26 mouse cellular contexts compared by ENCODE assay signal in genomic region chr7:115903368-115903767, GRCm38 (mm10).
DNase-seq lines count a peak whose midpoint lies in the region; ATAC-seq and TF ChIP-seq lines count a peak whose summit lies in the region.
"Had no signal": no experiment of that assay in that cellular context is flagged by ENCODE, and none has a peak within 500 bp of the region (broad histone marks: within the 10 kb centered on the region; RNA-seq: fewer than 3 reads in every experiment).

No protein-coding gene starts in this region.

- H3K9me3 ChIP-seq in hindbrain, embryonic 10.5 days: no peaks in the 10 kb centered on the region
- no peaks in the 10 kb centered on the region for H3K9me3 ChIP-seq in hindbrain, postnatal 0 days (ENCODE audit: low read length)
- H3K9me3 ChIP-seq in neural tube, embryonic 15.5 days (replicated peaks): no peaks in the 10 kb centered on the region
- no peaks in the 10 kb centered on the region for H3K9me3 ChIP-seq in embryonic facial prominence, embryonic 11.5 days (replicated peaks; ENCODE audit: control insufficient read depth, low read length)
- no peaks in the 10 kb centered on the region for H3K9me3 ChIP-seq in kidney, embryonic 14.5 days (ENCODE audit: control insufficient read depth, low read length)
- H3K9me3 ChIP-seq: intestine, embryonic 15.5 days; kidney, embryonic 15.5 days; megakaryocyte, embryonic 14.5 days; stomach, embryonic 15.5 days had no signal

- no peak for TF ChIP-seq CTCF in hindbrain, postnatal 0 days (IDR thresholded peaks at IDR 0.05; ENCODE audit: low read depth)

- no peak overlapping the region for H3K4me3 ChIP-seq in hindbrain, embryonic 10.5 days
- no peak overlapping the region for H3K4me3 ChIP-seq in hindbrain, postnatal 0 days (ENCODE audit: low read length)
- no peak overlapping the region for H3K4me3 ChIP-seq in neural tube, embryonic 15.5 days (replicated peaks)
- H3K4me3 ChIP-seq in embryonic facial prominence, embryonic 11.5 days (ENCODE audit: low read depth, low read length): no peak overlapping the region
- H3K4me3 ChIP-seq in kidney, embryonic 14.5 days (ENCODE audit: low read length): no peak overlapping the region
- H3K4me3 ChIP-seq: intestine, embryonic 15.5 days; kidney, embryonic 15.5 days; left cerebral cortex, adult 2 months; megakaryocyte, embryonic 14.5 days; stomach, embryonic 15.5 days had no signal

- H3K4me1 ChIP-seq in hindbrain, embryonic 10.5 days (replicated peaks): peaks cover 25% of the 10 kb centered on the region
- H3K4me1 ChIP-seq in hindbrain, postnatal 0 days (ENCODE audit: insufficient read depth, low read length): peaks cover 6% of the 10 kb centered on the region; the same call in 1 of the 2 replicates
- peaks cover 24% of the 10 kb centered on the region for H3K4me1 ChIP-seq in neural tube, embryonic 15.5 days
- no peaks in the 10 kb centered on the region for H3K4me1 ChIP-seq in embryonic facial prominence, embryonic 11.5 days (ENCODE audit: control insufficient read depth, insufficient read depth, low read length)
- no peaks in the 10 kb centered on the region for H3K4me1 ChIP-seq in kidney, embryonic 14.5 days (ENCODE audit: control insufficient read depth, insufficient read depth, low read length)
- H3K4me1 ChIP-seq: intestine, embryonic 15.5 days; kidney, embryonic 15.5 days; stomach, embryonic 15.5 days had no signal

- H3K36me3 ChIP-seq in hindbrain, embryonic 10.5 days: no peaks in the 10 kb centered on the region
- H3K36me3 ChIP-seq in hindbrain, postnatal 0 days (ENCODE audit: insufficient read depth, low read length): no peaks in the 10 kb centered on the region
- H3K36me3 ChIP-seq in neural tube, embryonic 15.5 days: no peaks in the 10 kb centered on the region
- no peaks in the 10 kb centered on the region for H3K36me3 ChIP-seq in embryonic facial prominence, embryonic 11.5 days (replicated peaks; ENCODE audit: control insufficient read depth, insufficient read depth, low read depth, low read length)
- no peaks in the 10 kb centered on the region for H3K36me3 ChIP-seq in kidney, embryonic 14.5 days (ENCODE audit: control insufficient read depth, insufficient read depth, low read length)
- H3K36me3 ChIP-seq: intestine, embryonic 15.5 days; kidney, embryonic 15.5 days; stomach, embryonic 15.5 days had no signal

- 15% methylated on average over 1 of the region's 1 CpGs for WGBS in hindbrain, embryonic 10.5 days
- WGBS in hindbrain, postnatal 0 days: 43% methylated on average over 1 of the region's 1 CpGs
- WGBS in neural tube, embryonic 15.5 days: 22% methylated on average over 1 of the region's 1 CpGs
- WGBS in embryonic facial prominence, embryonic 11.5 days: 56% methylated on average over 1 of the region's 1 CpGs
- WGBS in kidney, embryonic 14.5 days: 76% methylated on average over 1 of the region's 1 CpGs

- no peak overlapping the region for H3K4me2 ChIP-seq in hindbrain, postnatal 0 days (ENCODE audit: low read depth, low read length)
- no peak overlapping the region for H3K4me2 ChIP-seq in neural tube, embryonic 15.5 days
- no peak overlapping the region for H3K4me2 ChIP-seq in embryonic facial prominence, embryonic 11.5 days (ENCODE audit: low read depth, low read length)
- no peak overlapping the region for H3K4me2 ChIP-seq in kidney, embryonic 14.5 days (replicated peaks; ENCODE audit: low read depth, low read length)
- H3K4me2 ChIP-seq: hindbrain, embryonic 14.5 days; intestine, embryonic 15.5 days; kidney, embryonic 15.5 days; stomach, embryonic 15.5 days had no signal

- H3K9ac ChIP-seq in hindbrain, postnatal 0 days (replicated peaks; ENCODE audit: low read length): no peak overlapping the region
- no peak overlapping the region for H3K9ac ChIP-seq in neural tube, embryonic 15.5 days (replicated peaks)
- H3K9ac ChIP-seq in embryonic facial prominence, embryonic 11.5 days (replicated peaks; ENCODE audit: low read length): no peak overlapping the region
- H3K9ac ChIP-seq in kidney, embryonic 14.5 days (ENCODE audit: low read depth, low read length): no peak overlapping the region
- H3K9ac ChIP-seq: hindbrain, embryonic 14.5 days; intestine, embryonic 15.5 days; kidney, embryonic 15.5 days; stomach, embryonic 15.5 days had no signal

- DNase-seq in hindbrain, embryonic 10.5 days (ENCODE audit: low spot score): peak; percentile 29
- DNase-seq in hindbrain, postnatal 0 days (ENCODE audit: low spot score): no peak
- peak; percentile 27 for DNase-seq in neural tube, embryonic 10.5 days (ENCODE audit: extremely low spot score, low spot score)
- peak; percentile 12 for DNase-seq in embryonic facial prominence, embryonic 11.5 days (ENCODE audit: low spot score)
- DNase-seq in retina, postnatal 1 day: peak; percentile 33
- DNase-seq in adrenal gland, postnatal 10 days: no peak
- DNase-seq: cerebellum, adult 9-11 months; gastrocnemius, postnatal 14 days; heart, postnatal 10 days; kidney, postnatal 4 days; layer of hippocampus, adult 9-11 months; left cerebral cortex, postnatal 4 days; lung, adult 18-20 months; lung, postnatal 14 days; right cerebral cortex, postnatal 14 days; spleen, adult 18-20 months; thymus, adult 18-20 months; thymus, postnatal 4 days had no signal

- ATAC-seq in hindbrain, postnatal 0 days: no peak
- ATAC-seq in neural tube, embryonic 15.5 days (ENCODE audit: low FRiP score): no peak
- no peak for ATAC-seq in embryonic facial prominence, embryonic 11.5 days (replicated peaks; ENCODE audit: insufficient number of reproducible peaks, low FRiP score, low TSS enrichment, low read depth)
- no peak for ATAC-seq in kidney, embryonic 14.5 days (ENCODE audit: low FRiP score, low TSS enrichment)
- ATAC-seq: intestine, embryonic 15.5 days had no signal

- H3K27ac ChIP-seq in hindbrain, embryonic 10.5 days: peak overlapping the region; percentile 78
- H3K27ac ChIP-seq in hindbrain, postnatal 0 days: no peak overlapping the region
- no peak overlapping the region for H3K27ac ChIP-seq in neural tube, embryonic 15.5 days (replicated peaks)
- no peak overlapping the region for H3K27ac ChIP-seq in embryonic facial prominence, embryonic 11.5 days (replicated peaks; ENCODE audit: low read depth, low read length)
- H3K27ac ChIP-seq in kidney, embryonic 14.5 days (ENCODE audit: low read depth, low read length): no peak overlapping the region
- H3K27ac ChIP-seq: hindbrain, embryonic 14.5 days; intestine, embryonic 15.5 days; kidney, embryonic 15.5 days; left cerebral cortex, adult 2 months; stomach, embryonic 15.5 days had no signal

- no peaks in the 10 kb centered on the region for H3K27me3 ChIP-seq in hindbrain, embryonic 10.5 days (ENCODE audit: insufficient read depth, poor library complexity, severe bottlenecking)
- no peaks in the 10 kb centered on the region for H3K27me3 ChIP-seq in hindbrain, postnatal 0 days (ENCODE audit: insufficient read depth, low read length)
- H3K27me3 ChIP-seq in neural tube, embryonic 15.5 days (replicated peaks): no peaks in the 10 kb centered on the region
- no peaks in the 10 kb centered on the region for H3K27me3 ChIP-seq in embryonic facial prominence, embryonic 11.5 days (ENCODE audit: control insufficient read depth, insufficient read depth, low read length)
- H3K27me3 ChIP-seq in kidney, embryonic 14.5 days (ENCODE audit: control insufficient read depth, insufficient read depth, low read length): no peaks in the 10 kb centered on the region
- H3K27me3 ChIP-seq: intestine, embryonic 15.5 days; kidney, embryonic 15.5 days; stomach, embryonic 15.5 days had no signal

Comparison
In these comparisons a context has a peak if more than half of its experiments do, and no peak if none do; other contexts are left out.
1. DNase-seq: peak in hindbrain, embryonic 10.5 days (single experiment), neural tube, embryonic 10.5 days (single experiment), embryonic facial prominence, embryonic 11.5 days (single experiment) and retina, postnatal 1 day (single experiment); none in hindbrain, postnatal 0 days (single experiment) and adrenal gland, postnatal 10 days (single experiment).